Mouse (Mus musculus) forebrain, embryonic 11.5 days (tissue): Measurements from ENCODE around the gene Ccdc150. TPM values are rescaled to one million over a fixed set of nuclear protein-coding genes. Genes with fewer than 3 reads are reported as not detected.
A peak's percentile ranks its signal among the peaks of the same experiment; 100 is the strongest.

Experiments used
- ATAC-seq: fragments of 200-750 bp; cut with Nextera tagmentation; replicated peaks from 2 replicates; pipeline ENCODE4 v1.8.0; 2017; ENCODE audit warnings: moderate TSS enrichment; ENCODE audit not compliant: low FRiP score
- DNase-seq: peaks from one replicate; pipeline ENCODE4 v3.0.0-alpha.2; 2017; ENCODE audit warnings: low spot score
- H3K27ac ChIP-seq: fragments of 300-500 bp; sonication (generic); 2 replicates; pipeline ENCODE4 v1.5.1; 2014; ENCODE audit warnings: low read depth, low read length
- H3K27me3 ChIP-seq: fragments of 300-500 bp; sonication (generic); 2 replicates; pipeline ENCODE4 v1.6.1; 2014; ENCODE audit warnings: mild to moderate bottlenecking, low read length, mixed read lengths; ENCODE audit not compliant: control insufficient read depth, insufficient read depth
- H3K36me3 ChIP-seq: fragments of 300-500 bp; sonication (generic); 2 replicates; pipeline ENCODE4 v1.6.1; 2014; ENCODE audit warnings: mild to moderate bottlenecking, low read length, moderate library complexity, mixed read lengths; ENCODE audit not compliant: control insufficient read depth, insufficient read depth
- H3K4me1 ChIP-seq: fragments of 300-500 bp; sonication (generic); replicated peaks from 2 replicates; pipeline ENCODE4 v1.6.1; 2014; ENCODE audit warnings: low read length, mixed read lengths; ENCODE audit not compliant: control insufficient read depth, insufficient read depth
- H3K4me2 ChIP-seq: fragments of 300-500 bp; sonication (generic); 2 replicates; pipeline ENCODE4 v1.6.1; 2014; ENCODE audit warnings: low read depth, mild to moderate bottlenecking, low read length, moderate library complexity, mixed read lengths; ENCODE audit not compliant: severe bottlenecking
- H3K4me3 ChIP-seq: fragments of 300-500 bp; sonication (generic); 2 replicates; pipeline ENCODE4 v1.5.1; 2014; ENCODE audit warnings: low read depth, low read length
- H3K9ac ChIP-seq: fragments of 300-500 bp; sonication (generic); 2 replicates; pipeline ENCODE4 v1.6.1; 2014; ENCODE audit warnings: low read length
- H3K9me3 ChIP-seq: fragments of 300-500 bp; sonication (generic); 2 replicates; pipeline ENCODE4 v1.6.1; 2016; ENCODE audit warnings: low read length, mixed read lengths; ENCODE audit not compliant: control insufficient read depth
- WGBS: fragments of 180-500 bp; shearing (Covaris S2); extraction: QIAGEN DNeasy Blood & Tissue Kit; methylation state at CpG from one replicate; pipeline ENCODE4 v1.1.7; 2014; 5-methylcytosine and 5-hydroxymethylcytosine counted together
- polyA plus RNA-seq: library from polyadenylated mRNA; unstranded; fragments of >200 nt; fragmentation: Nextera tagmentation; extraction: Ambion mirVana; gene quantifications from 2 replicates; pipeline ENCODE4 v1.2.1, GENCODE M21; 2014

Ccdc150 gene
- polyA plus RNA-seq, 1 experiment from 2014 or later: 1.1 TPM

GRCm38 (mm10) chr1:54327876-54328545 is 77.5 kb downstream of the Ccdc150 start:
- Histone ChIP-seq H3K4me1 (no peaks in the 10 kb centered on the region), H3K27me3 (no peaks in the 10 kb centered on the region), H3K4me3 (no peak overlapping the region), H3K4me2 (no peak overlapping the region), H3K9ac (no peak overlapping the region), H3K36me3 (no peaks in the 10 kb centered on the region), H3K9me3 (no peaks in the 10 kb centered on the region; the same call in 1 of the 2 replicates), H3K27ac (no peak overlapping the region)
- no peak for ATAC-seq
- no peak for DNase-seq
- WGBS: 92% methylated on average over 6 of the region's 6 CpGs

- no peak overlapping the region for H3K4me3 ChIP-seq
- ATAC-seq (no peak), DNase-seq (no peak)
- no peak overlapping the region for H3K9ac ChIP-seq
- H3K9me3 ChIP-seq: no peaks in the 10 kb centered on the region
- H3K4me1 ChIP-seq: no peaks in the 10 kb centered on the region
- no peaks in the 10 kb centered on the region for H3K36me3 ChIP-seq
- H3K27ac ChIP-seq: no peak overlapping the region
- 54% methylated on average over 4 of the region's 4 CpGs for WGBS
- no peak overlapping the region for H3K4me2 ChIP-seq
- no peaks in the 10 kb centered on the region for H3K27me3 ChIP-seq
Measured at GRCm38 (mm10) chr1:54332988-54333387, 82.5 kb downstream of the Ccdc150 start.

GRCm38 (mm10) chr1:54354786-54355185 is 104.3 kb downstream of the Ccdc150 start:
- no peak for DNase-seq
- Histone ChIP-seq H3K27ac (no peak overlapping the region), H3K4me2 (no peak overlapping the region), H3K4me1 (no peaks in the 10 kb centered on the region), H3K9me3 (no peaks in the 10 kb centered on the region), H3K4me3 (no peak overlapping the region), H3K27me3 (no peaks in the 10 kb centered on the region), H3K9ac (no peak overlapping the region), H3K36me3 (no peaks in the 10 kb centered on the region)
- no peak for ATAC-seq
- 94% methylated on average over 4 of the region's 4 CpGs for WGBS

- no peak overlapping the region for H3K4me3 ChIP-seq
- H3K9ac ChIP-seq: no peak overlapping the region
- DNase-seq: no peak
- no peak for ATAC-seq
- no peaks in the 10 kb centered on the region for H3K9me3 ChIP-seq
- no peak overlapping the region for H3K27ac ChIP-seq
- no peaks in the 10 kb centered on the region for H3K27me3 ChIP-seq
- no peaks in the 10 kb centered on the region for H3K4me1 ChIP-seq
- H3K36me3 ChIP-seq: no peaks in the 10 kb centered on the region
- H3K4me2 ChIP-seq: no peak overlapping the region
- WGBS: 87% methylated on average over 5 of the region's 5 CpGs
Measured at GRCm38 (mm10) chr1:54355485-54355884, 105.0 kb downstream of the Ccdc150 start.

GRCm38 (mm10) chr1:54356566-54356965 is 106.1 kb downstream of the Ccdc150 start:
- no peaks in the 10 kb centered on the region for H3K4me1 ChIP-seq
- H3K4me3 ChIP-seq: no peak overlapping the region
- H3K9ac ChIP-seq: no peak overlapping the region
- H3K4me2 ChIP-seq: no peak overlapping the region
- H3K27me3 ChIP-seq: no peaks in the 10 kb centered on the region
- ATAC-seq (no peak), DNase-seq (no peak)
- H3K27ac ChIP-seq: no peak overlapping the region
- 88% methylated on average over 6 of the region's 6 CpGs for WGBS
- H3K9me3 ChIP-seq: no peaks in the 10 kb centered on the region
- no peaks in the 10 kb centered on the region for H3K36me3 ChIP-seq

- no peak for ATAC-seq
- H3K27ac ChIP-seq: no peak overlapping the region
- no peak for DNase-seq
Measured at GRCm38 (mm10) chr1:54377506-54378051, 127.1 kb downstream of the Ccdc150 start.

GRCm38 (mm10) chr1:54380978-54381914 is 130.8 kb downstream of the Ccdc150 start:
- DNase-seq: peak; percentile 65
- no peak overlapping the region for H3K9ac ChIP-seq
- H3K4me3 ChIP-seq: no peak overlapping the region
- H3K36me3 ChIP-seq: no peaks in the 10 kb centered on the region
- WGBS: 82% methylated on average over 9 of the region's 9 CpGs
- H3K27ac ChIP-seq: no peak overlapping the region
- no peaks in the 10 kb centered on the region for H3K9me3 ChIP-seq
- H3K4me1 ChIP-seq: no peaks in the 10 kb centered on the region
- no peak overlapping the region for H3K4me2 ChIP-seq
- peak; percentile 51; the same call in 1 of the 2 replicates for ATAC-seq
- H3K27me3 ChIP-seq: no peaks in the 10 kb centered on the region

More at GRCm38 (mm10) chr1:54377506-54378051, 127.1 kb downstream of the Ccdc150 start:
- H3K4me2 ChIP-seq: no peak overlapping the region
- H3K27me3 ChIP-seq: no peaks in the 10 kb centered on the region
- no peak overlapping the region for H3K4me3 ChIP-seq
- H3K4me1 ChIP-seq: no peaks in the 10 kb centered on the region
- H3K36me3 ChIP-seq: no peaks in the 10 kb centered on the region
- H3K9ac ChIP-seq: no peak overlapping the region
- no peaks in the 10 kb centered on the region for H3K9me3 ChIP-seq

- H3K9me3 ChIP-seq: no peaks in the 10 kb centered on the region
- no peak overlapping the region for H3K27ac ChIP-seq
- no peak for DNase-seq
- no peaks in the 10 kb centered on the region for H3K27me3 ChIP-seq
- H3K9ac ChIP-seq: no peak overlapping the region
- H3K4me3 ChIP-seq: no peak overlapping the region
- no peak for ATAC-seq
- no peak overlapping the region for H3K4me2 ChIP-seq
- no peaks in the 10 kb centered on the region for H3K36me3 ChIP-seq
- no peaks in the 10 kb centered on the region for H3K4me1 ChIP-seq
- WGBS: 19% methylated on average over 1 of the region's 1 CpGs
Measured at GRCm38 (mm10) chr1:54384221-54384620, 133.7 kb downstream of the Ccdc150 start.
